Mouse (Mus musculus): ENCODE measurements around the gene Cib4. TPM values are rescaled to one million over a fixed set of nuclear protein-coding genes. Genes with fewer than 3 reads are reported as not detected.

Cib4 gene
- polyA plus RNA-seq, 1 experiment from 2014 or later: not detected

DNA sequence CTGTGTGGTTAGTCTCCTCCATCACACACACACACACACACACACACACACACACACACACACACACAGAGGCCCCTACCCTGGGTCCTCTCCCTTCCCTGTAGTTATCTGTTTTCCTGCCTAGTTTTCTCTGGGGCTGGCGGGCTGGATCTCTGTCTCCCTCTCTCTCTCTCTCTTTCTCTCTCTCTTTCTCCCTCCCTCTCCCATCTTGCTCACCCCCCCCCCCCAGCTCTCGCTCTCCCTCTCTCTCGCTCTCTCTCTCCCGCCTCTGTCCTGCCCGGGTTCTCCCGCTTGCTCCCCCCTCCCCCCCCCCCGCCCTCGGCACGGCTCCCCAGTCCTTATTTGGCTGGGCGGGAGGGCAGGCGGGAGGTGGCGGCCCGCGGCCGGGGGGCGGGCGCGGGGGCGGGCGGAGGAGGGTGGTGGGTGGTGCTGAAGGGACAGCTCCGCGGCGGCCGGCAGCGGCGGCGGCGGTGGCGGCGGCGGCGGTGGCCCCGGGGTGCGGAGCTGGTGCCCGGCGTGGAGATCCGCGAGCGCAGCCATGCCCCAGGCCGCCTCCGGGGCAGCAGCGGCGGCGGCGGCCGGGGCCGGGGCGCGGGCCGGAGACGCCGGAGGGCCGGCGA is 42.2 kb upstream of the Cib4 start, which contains the start of gene Kcnk3:
Gene Kcnk3 (plus strand): TSS at position 490 of the 620 bp plus-strand sequence.
- Histone ChIP-seq H3K4me1 (replicated peaks) (peaks cover 51% of the 10 kb centered on the region), H3K27me3 (peaks cover 10% of the 10 kb centered on the region; the same call in 1 of the 2 replicates), H3K4me3 (peak within 1 kb of the TSS; percentile 66), H3K27ac (replicated peaks) (peak within 1 kb of the TSS; percentile 83), H3K9me3 (no peaks in the 10 kb centered on the region), H3K4me2 (peak within 1 kb of the TSS; percentile 82), H3K36me3 (no peaks in the 10 kb centered on the region), H3K9ac (peak within 1 kb of the TSS; percentile 72)
- peak; percentile 68 for ATAC-seq (ENCODE audit: low FRiP score, low read depth)
- 1% methylated on average over 17 of the region's 54 CpGs for WGBS

DNA sequence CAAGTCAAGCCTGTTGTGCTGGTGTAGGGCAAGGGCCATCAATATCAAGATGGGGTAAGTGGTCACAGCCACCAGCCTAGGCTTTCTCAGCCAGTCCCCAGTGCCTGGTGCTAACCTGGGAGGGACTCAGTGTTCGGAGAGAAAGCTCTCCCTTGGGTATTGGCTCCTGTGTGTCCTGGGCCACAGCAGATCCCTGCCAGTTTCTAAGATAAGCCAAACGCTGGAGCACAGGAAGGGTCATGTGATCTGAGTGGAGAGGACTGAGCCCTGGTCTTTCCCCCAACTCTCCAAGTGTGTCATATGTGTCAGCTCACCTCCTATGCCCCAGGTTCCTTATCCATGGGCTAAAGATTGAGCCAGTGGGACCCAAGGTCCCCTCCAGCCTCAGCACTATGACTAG is 41.5 kb upstream of the Cib4 start:
- Histone ChIP-seq H3K4me2 (peak overlapping the region; percentile 82), H3K4me1 (replicated peaks) (peaks cover 46% of the 10 kb centered on the region), H3K27ac (replicated peaks) (0 out of 2 replicates have a peak overlapping the region, but pooled peaks have one; percentile 83), H3K9me3 (no peaks in the 10 kb centered on the region), H3K27me3 (peaks cover 10% of the 10 kb centered on the region; the same call in 1 of the 2 replicates), H3K4me3 (peak overlapping the region; percentile 66), H3K36me3 (no peaks in the 10 kb centered on the region), H3K9ac (0 out of 2 replicates have a peak overlapping the region, but pooled peaks have one; percentile 72)
- 0 out of 2 replicates have a peak, but pooled peaks have one; percentile 3 for ATAC-seq (ENCODE audit: low FRiP score, low read depth)
- WGBS: 20% methylated on average over 2 of the region's 2 CpGs

DNA sequence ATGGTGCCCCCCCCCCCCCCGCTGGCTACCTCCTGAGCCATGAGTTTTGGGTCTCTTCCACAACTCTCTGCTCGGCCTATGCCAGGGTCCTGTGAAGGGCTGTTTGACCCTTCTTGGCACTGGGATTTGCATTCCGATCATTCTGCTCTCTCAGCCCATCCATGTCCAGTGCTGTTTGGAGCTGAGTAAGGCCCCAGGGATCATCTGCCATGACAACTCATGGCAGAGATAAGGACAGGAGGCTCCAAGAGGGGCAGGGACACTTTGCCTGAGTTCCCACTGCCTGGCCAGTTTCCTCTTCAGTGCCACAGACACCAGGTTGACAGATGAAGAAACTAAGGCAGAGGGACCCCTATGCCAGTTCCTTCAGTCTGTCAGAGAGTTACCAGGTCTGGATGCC is 41.0 kb upstream of the Cib4 start:
- H3K27me3 ChIP-seq: peaks cover 10% of the 10 kb centered on the region; the same call in 1 of the 2 replicates
- no peaks in the 10 kb centered on the region for H3K36me3 ChIP-seq
- no peaks in the 10 kb centered on the region for H3K9me3 ChIP-seq
- 76% methylated on average over 3 of the region's 3 CpGs for WGBS
- H3K9ac ChIP-seq: no peak overlapping the region
- no peak for ATAC-seq (ENCODE audit: low FRiP score, low read depth)
- peaks cover 43% of the 10 kb centered on the region for H3K4me1 ChIP-seq (replicated peaks)
- H3K27ac ChIP-seq (replicated peaks): no peak overlapping the region
- no peak overlapping the region for H3K4me2 ChIP-seq
- no peak overlapping the region for H3K4me3 ChIP-seq

DNA sequence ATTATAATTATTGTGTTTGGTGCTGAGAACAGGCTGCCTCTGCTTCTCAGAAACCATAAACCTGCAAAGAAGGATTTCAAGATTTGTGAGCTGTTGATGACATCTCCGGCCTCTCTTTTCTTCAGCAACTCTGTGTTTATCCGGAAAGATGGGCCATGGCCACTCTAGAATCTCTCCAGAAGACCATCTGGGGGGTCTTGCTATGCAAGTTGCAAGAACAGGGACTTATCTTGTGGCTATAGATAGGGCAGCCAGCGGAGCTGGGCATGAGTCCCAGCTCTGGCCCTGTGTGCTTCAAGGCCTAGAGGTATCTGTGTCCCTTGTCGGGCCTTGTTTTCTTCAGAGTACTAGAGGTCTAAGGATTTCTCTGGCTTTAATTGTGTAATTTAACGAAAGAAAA is 36.4 kb upstream of the Cib4 start:
- WGBS: 89% methylated on average over 5 of the region's 5 CpGs
- Histone ChIP-seq H3K36me3 (no peaks in the 10 kb centered on the region), H3K4me3 (no peak overlapping the region), H3K4me2 (no peak overlapping the region), H3K27me3 (peaks cover 6% of the 10 kb centered on the region; the same call in 1 of the 2 replicates), H3K9ac (no peak overlapping the region), H3K9me3 (no peaks in the 10 kb centered on the region), H3K27ac (replicated peaks) (no peak overlapping the region), H3K4me1 (replicated peaks) (peaks cover 19% of the 10 kb centered on the region)
- ATAC-seq (ENCODE audit: low FRiP score, low read depth): no peak

DNA sequence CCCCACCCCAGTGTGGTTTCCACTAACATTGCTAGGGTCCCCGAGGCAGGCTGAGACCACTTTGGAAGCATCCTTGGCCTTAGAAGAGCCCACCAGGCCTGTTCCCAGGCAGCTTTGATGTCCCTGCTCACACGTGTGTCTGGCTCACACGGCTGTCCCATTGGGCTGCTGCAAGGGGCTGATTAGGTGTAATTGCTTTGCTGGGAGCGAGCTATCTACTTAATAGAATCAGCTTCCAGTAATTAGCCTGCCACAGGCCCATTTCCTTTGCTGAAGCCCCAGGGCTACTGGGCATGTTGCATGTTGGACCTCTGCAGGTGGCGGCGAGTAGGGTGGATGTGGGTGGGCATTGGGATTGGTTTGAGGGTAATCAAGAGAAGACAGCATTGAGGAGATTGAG is 35.1 kb upstream of the Cib4 start:
- WGBS: 63% methylated on average over 6 of the region's 6 CpGs
- Histone ChIP-seq H3K36me3 (no peaks in the 10 kb centered on the region), H3K27me3 (peaks cover 6% of the 10 kb centered on the region; the same call in 1 of the 2 replicates), H3K4me2 (no peak overlapping the region), H3K4me1 (replicated peaks) (peaks cover 17% of the 10 kb centered on the region), H3K27ac (replicated peaks) (no peak overlapping the region), H3K4me3 (no peak overlapping the region), H3K9me3 (no peaks in the 10 kb centered on the region), H3K9ac (no peak overlapping the region)
- ATAC-seq (ENCODE audit: low FRiP score, low read depth): no peak

DNA sequence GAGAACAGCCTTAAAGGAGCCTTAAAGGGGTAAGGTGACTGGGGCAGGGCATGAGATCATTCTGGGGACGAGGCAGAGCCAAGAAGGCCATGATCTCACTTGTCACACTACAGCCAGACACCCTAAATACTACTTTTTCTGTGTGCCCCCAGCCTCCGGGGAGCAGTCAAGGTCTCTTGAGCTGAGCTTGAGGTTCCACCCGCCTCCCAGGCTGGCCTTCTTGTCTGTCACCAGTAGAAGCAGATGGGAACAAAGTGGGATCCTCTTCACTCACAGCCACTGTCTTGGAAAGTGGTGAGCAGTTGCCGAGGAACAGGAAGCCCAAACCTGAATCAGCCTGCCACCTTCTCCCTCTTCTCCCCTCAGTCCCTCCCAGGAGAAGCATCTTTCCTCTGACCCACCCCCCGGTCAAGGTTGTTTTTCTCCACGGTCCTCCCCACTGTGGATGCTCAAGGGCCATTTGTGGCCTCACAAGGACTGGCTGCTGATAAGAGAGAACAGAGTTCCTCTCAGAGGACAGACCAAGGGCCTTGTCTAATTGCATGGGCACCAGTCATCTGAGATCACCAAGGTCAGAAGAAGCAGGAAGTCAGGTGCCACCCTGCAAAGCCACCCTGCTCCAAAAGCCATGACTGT is 32.9 kb upstream of the Cib4 start:
- H3K9ac ChIP-seq: no peak overlapping the region
- no peak overlapping the region for H3K4me2 ChIP-seq
- ATAC-seq (ENCODE audit: low FRiP score, low read depth): no peak
- 83% methylated on average over 6 of the region's 6 CpGs for WGBS
- H3K4me3 ChIP-seq: no peak overlapping the region
- H3K27me3 ChIP-seq: no peaks in the 10 kb centered on the region
- no peaks in the 10 kb centered on the region for H3K9me3 ChIP-seq
- no peak overlapping the region for H3K27ac ChIP-seq (replicated peaks)
- H3K4me1 ChIP-seq (replicated peaks): peaks cover 17% of the 10 kb centered on the region
- no peaks in the 10 kb centered on the region for H3K36me3 ChIP-seq

DNA sequence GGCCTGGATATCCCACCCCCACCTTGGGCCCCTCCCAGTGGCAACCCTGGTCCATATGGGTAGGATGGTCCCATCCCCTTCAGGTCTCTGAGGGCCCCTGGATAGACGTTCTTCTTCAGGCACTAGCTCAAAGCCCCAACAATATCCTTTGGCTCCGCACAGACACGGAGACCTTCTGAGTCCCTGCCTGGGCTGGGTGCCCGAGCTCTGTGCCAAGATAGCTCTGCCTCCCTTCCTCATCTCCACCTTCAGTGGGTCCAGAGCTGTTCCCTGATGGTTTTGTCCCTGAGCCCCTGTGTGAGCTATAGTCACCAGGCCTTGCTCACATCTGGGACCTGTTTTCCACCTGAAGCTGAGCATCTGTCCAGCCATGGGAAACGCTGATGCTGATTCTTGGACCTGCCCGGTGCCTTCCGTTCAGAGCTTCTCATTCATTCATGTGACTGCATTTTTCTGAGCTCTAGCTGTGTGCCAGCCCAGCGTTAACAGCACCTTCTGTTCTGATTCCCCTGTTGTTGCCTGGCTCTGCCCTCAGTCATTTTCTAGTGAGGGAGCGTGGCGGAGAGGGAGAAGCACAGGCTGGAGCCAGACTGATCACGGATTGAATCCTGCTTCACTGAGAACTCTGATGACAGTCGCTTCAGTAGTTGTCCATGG is 32.1 kb upstream of the Cib4 start:
- Histone ChIP-seq H3K27ac (replicated peaks) (no peak overlapping the region), H3K27me3 (no peaks in the 10 kb centered on the region), H3K36me3 (no peaks in the 10 kb centered on the region), H3K4me2 (no peak overlapping the region), H3K4me1 (replicated peaks) (peaks cover 17% of the 10 kb centered on the region), H3K9ac (no peak overlapping the region), H3K4me3 (no peak overlapping the region), H3K9me3 (no peaks in the 10 kb centered on the region)
- WGBS: 75% methylated on average over 12 of the region's 12 CpGs
- ATAC-seq (ENCODE audit: low FRiP score, low read depth): 0 out of 2 replicates have a peak, but pooled peaks have one; percentile 21

DNA sequence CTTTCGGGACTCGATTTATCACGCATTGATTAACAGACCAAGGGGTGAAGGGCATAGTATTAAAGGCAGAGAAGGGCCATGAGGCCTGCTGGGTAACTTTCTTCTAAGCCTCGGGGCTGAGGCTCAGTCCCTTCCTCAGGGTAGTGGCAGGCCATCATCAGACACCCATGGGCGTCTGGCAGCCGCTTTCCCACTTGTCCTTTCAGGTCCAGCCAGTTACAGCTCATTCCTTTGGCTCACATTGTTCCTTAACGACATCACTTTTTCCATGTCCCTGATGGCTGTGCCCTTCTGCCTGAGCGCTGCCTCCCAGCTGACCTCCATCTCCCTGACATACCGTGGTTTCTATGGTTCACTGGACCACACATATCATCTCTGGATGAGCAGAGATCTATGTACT is 31.6 kb upstream of the Cib4 start:
- Histone ChIP-seq H3K27ac (replicated peaks) (no peak overlapping the region), H3K27me3 (no peaks in the 10 kb centered on the region), H3K4me1 (replicated peaks) (peaks cover 17% of the 10 kb centered on the region), H3K9ac (no peak overlapping the region), H3K36me3 (no peaks in the 10 kb centered on the region), H3K9me3 (no peaks in the 10 kb centered on the region), H3K4me2 (no peak overlapping the region), H3K4me3 (no peak overlapping the region)
- no peak for ATAC-seq (ENCODE audit: low FRiP score, low read depth)
- 76% methylated on average over 9 of the region's 9 CpGs for WGBS

DNA sequence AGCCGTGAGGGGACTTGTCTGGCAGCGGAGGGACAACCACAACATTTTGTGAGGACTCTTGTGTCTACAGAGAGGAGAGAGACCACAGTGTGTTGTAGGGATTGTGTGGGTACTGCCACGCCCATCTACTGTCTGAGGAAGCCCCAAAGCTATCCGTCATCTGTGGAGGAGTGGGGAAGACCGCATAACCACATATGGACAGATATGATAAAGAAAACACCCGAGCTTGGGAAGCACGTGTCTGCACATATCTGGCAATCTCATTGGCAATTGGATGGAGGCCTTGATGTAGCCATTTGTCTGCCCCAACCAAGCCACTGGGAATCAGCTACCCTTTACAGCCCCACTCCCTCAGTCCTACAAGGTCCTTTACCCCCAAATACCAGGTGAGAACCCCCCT is 30.6 kb upstream of the Cib4 start:
- no peaks in the 10 kb centered on the region for H3K36me3 ChIP-seq
- H3K4me3 ChIP-seq: no peak overlapping the region
- H3K27me3 ChIP-seq: no peaks in the 10 kb centered on the region
- H3K4me2 ChIP-seq: no peak overlapping the region
- 90% methylated on average over 7 of the region's 7 CpGs for WGBS
- no peak for ATAC-seq (ENCODE audit: low FRiP score, low read depth)
- H3K9ac ChIP-seq: no peak overlapping the region
- H3K9me3 ChIP-seq: no peaks in the 10 kb centered on the region
- H3K4me1 ChIP-seq (replicated peaks): peaks cover 10% of the 10 kb centered on the region
- H3K27ac ChIP-seq (replicated peaks): no peak overlapping the region

DNA sequence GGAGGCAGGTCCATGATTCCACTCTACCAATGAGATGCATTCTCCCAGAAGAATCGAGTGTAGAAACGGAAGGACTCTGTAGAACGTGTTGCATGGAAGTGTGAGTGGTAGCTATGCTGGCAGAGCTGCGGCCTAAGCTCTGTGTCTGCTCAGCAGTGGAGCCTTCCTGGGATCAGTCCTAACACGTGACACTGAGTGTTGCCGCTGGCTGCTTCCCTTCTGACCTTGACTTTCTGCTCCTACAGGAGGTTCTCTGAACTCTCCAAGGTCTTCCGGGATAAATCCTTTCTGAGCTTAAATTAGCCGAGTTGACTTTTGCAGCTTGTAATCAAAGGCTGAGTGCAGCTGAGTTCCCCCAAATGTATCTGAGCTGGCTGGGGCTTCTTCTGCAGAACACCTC is 28.7 kb upstream of the Cib4 start:
- no peak for ATAC-seq (ENCODE audit: low FRiP score, low read depth)
- H3K27me3 ChIP-seq: no peaks in the 10 kb centered on the region
- H3K27ac ChIP-seq (replicated peaks): no peak overlapping the region
- H3K4me1 ChIP-seq (replicated peaks): peaks cover 10% of the 10 kb centered on the region
- no peak overlapping the region for H3K4me3 ChIP-seq
- no peak overlapping the region for H3K9ac ChIP-seq
- WGBS: 93% methylated on average over 8 of the region's 8 CpGs
- no peaks in the 10 kb centered on the region for H3K9me3 ChIP-seq
- H3K4me2 ChIP-seq: no peak overlapping the region
- H3K36me3 ChIP-seq: no peaks in the 10 kb centered on the region

DNA sequence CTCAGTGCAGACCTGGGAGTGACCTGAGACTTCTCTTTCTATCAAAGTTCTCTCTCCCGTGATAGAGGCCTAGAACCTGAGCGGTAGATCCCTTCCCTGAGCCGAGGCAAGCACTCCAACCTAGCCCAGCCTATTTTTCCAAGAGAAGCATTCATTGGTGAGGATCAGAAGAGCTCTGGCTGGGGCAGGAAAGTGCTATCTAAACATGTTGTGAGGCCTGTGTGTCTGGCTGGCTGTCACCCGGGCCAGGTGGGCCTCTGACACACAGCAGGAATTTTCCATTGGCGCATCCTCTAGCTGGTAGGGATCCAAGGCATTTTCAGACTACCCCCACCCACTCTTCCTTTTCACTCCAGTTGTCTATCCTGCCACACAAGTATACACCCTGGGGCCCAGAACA is 26.2 kb upstream of the Cib4 start:
- H3K27ac ChIP-seq (replicated peaks): no peak overlapping the region
- no peaks in the 10 kb centered on the region for H3K27me3 ChIP-seq
- WGBS: 81% methylated on average over 5 of the region's 5 CpGs
- no peak overlapping the region for H3K9ac ChIP-seq
- H3K4me3 ChIP-seq: no peak overlapping the region
- no peaks in the 10 kb centered on the region for H3K4me1 ChIP-seq (replicated peaks)
- no peak for ATAC-seq (ENCODE audit: low FRiP score, low read depth)
- no peak overlapping the region for H3K4me2 ChIP-seq
- H3K9me3 ChIP-seq: no peaks in the 10 kb centered on the region
- no peaks in the 10 kb centered on the region for H3K36me3 ChIP-seq

DNA sequence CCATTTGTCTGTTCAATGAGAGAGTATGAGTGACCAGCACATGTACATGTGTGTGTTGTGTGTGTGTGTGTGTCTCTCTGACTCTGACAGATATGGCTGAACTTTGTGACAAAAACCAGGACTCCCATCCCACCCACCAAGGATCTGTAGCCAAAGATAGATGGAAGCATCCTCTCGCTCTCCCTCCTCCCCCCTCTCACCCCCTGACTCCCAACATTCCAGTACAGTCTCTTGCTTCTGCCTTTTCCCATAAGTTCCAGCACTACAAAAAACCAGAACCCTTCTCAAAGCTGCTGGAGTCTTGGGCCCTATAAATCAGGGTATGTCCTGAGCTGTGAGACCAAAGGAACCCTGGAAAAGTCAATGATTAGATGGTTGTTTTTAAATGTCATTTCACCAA is 22.8 kb upstream of the Cib4 start:
- 81% methylated on average over 1 of the region's 1 CpGs for WGBS
- no peaks in the 10 kb centered on the region for H3K36me3 ChIP-seq
- H3K4me2 ChIP-seq: no peak overlapping the region
- H3K4me3 ChIP-seq: no peak overlapping the region
- no peak overlapping the region for H3K9ac ChIP-seq
- no peaks in the 10 kb centered on the region for H3K27me3 ChIP-seq
- no peak for ATAC-seq (ENCODE audit: low FRiP score, low read depth)
- no peaks in the 10 kb centered on the region for H3K9me3 ChIP-seq
- H3K4me1 ChIP-seq (replicated peaks): no peaks in the 10 kb centered on the region
- H3K27ac ChIP-seq (replicated peaks): no peak overlapping the region
